Mouse (Mus musculus) right cerebral cortex, postnatal 25 days (tissue): ENCODE measurements at regions not wholly inside any gene's neighbourhood (a gene's known extent, or its start where the extent isn't known, plus 50 kb on each side); places are given as distances from the start of the nearest gene placed in this dataset.

Experiments used
- DNase-seq: peaks from one replicate; pipeline ENCODE4 v3.0.0; 2022

DNA sequence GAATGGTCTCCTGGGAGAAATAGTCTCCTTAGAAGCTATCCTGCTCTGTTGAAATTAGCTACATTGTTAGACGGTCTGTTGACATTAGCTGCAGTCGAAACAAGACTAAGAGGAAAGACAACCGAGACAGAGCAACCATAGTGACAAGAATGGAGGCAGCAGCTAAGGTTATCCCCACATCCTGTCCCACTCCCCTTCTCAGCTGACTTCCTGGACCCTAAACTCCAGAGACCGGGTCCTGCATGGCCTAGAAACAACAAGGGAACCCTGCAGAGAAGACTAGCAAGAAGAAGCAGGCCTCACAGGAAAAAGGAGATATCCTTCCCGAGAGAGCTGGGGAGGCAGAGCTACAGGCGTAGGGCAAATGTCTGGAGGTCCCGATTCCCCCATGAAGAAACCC lies 102.0 kb downstream of the Fam168b start:
- DNase-seq, result no peak

DNA sequence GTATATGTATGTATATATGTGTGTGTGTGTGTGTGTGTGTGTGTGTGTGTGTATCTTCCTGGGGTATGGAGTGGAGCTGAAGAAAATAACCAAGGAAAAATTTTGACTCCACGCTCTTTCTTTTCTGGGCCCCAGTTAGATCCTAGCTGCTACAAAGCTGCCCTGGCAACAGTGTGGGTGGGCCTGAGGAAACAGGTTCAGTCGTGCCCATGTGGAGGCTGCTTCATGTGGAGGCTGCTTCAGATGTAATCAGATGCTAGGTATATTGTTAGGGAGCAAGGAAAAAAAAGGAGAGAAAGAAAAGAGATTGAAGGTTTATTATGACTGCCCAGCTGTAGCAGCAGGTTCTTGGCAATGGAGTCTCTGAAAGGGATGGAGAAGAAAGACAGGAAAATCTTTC lies 100.6 kb downstream of the Fam168b start:
- no peak for DNase-seq

DNA sequence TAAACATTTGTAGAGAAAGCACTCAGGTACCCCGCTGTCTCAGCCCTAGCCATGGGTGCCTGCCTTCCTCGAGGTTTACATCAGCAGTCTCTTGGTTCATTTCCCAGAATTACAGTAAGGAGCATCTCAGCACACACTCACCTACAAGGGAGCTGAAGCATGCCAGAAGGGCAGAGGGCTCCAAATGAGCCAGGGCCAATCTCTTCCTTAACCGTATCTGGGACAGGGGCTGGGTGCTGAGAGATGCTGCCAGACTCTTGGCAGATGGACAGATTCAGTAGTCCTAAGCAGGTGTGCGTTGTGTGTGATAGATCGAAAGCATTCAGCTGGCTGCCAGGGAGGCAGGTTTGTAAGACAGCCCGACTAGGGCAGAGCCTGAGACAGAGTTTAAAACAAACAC lies 97.0 kb downstream of the Fam168b start:
- DNase-seq, result no peak

DNA sequence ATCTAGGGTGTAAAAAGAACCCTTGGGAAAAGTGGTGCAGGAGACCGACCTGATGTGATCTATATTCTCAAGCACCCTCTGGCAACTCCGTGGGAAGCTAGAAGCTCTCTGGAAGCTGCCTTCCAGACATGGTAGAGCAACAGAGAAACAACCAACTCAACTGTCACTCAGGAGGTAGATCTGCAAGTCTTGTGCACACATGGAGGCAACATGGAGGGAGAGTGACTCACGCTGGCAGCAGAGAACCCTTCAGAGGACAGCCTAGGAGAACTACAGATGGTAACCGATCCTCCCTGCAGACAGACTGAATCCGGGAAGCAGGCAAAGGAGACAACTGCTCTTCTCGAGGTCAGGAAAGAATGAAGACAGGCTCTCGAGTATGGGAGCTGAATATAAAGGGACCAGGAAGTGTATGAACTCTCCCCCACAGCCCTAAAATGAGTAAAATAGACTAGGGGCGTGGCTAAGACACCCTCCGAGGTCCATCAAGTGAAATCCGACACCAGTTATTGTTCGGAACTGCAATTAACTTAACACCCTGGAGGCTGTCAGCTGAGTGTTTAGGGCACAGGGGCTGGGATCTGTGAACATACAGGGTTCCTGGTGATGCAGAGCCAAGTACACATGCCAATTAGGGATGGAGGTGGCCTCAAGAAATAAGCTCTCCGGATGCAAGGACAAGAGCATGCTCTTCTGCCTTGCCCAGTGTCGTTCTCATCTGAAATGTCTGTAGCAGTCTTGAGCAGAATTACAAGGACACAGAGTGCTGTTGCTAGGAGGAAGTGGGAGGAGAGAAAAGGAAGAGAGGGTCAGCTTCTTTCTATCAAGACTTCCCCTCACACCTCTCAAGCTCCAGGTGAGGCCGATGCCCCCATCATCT lies 93.5 kb downstream of the Fam168b start:
- no peak for DNase-seq

DNA sequence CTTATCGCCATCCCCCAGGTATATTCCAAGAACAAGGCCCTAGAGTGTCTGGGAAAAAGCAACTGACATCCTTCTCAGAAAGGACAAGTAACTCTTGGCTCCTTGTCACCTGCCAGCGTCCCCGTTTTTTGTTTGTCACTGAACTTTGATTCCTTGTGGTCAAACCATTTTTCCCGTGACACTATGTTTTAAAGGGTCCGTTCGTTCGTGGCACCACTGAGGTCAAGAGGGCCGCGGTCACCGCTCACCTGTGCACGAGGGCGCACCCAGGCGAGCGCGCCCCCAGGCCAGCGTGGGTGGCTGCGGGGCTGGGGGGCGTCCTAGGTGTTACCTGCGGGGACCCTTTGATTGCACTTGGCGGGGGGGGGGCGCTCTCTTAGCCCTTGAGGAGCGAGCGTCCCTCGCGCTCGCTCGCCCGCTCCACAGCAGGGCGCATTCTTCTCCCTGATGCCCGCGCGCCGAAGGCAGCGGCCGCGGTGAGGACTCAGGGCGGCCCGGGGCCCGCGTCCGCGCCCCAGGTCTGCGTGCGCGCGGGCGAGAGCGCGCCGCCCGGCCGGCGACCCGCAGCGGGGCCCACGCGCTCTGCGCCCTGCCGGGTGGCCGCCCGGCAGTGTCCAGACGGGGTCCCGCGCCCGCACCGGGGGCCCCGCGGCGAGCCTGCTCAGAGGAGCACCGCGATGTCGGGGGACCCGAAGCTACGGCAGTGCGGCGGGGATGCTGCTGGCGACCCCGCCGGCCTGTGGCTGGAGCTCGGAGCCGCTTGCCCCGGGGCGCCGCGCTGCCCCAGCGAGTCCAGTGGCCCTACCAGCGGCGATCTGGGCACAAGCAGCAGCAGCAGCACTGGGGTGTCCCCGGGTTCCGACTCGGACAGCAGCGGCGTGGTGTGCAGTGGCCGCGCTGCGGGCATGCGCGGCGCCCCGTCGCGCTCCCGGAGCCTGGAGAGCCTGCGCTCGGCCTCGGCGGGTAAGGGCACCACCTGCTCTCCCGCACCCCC lies 92.5 kb downstream of the Fam168b start:
- DNase-seq, result peak; percentile 50

DNA sequence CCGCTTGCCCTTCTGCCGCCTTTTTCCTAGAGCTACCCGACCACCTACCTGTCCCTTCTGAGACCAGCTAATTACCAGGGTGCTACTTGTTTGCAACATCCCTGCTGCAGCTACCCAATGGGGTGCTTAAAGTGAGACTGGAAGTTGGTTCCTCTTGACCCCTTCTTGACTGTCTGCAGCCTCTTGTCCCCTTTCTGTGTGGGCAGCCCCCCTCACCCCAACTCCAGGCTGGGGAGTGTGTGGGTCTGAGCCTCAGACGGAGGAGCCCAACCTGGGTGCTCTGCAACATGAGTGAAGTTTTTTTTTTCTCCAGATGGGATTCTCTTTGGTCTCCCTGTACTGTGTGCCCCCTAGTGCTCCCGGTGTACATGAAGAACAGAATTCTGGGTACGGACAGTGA lies 91.7 kb downstream of the Fam168b start:
- no peak for DNase-seq

DNA sequence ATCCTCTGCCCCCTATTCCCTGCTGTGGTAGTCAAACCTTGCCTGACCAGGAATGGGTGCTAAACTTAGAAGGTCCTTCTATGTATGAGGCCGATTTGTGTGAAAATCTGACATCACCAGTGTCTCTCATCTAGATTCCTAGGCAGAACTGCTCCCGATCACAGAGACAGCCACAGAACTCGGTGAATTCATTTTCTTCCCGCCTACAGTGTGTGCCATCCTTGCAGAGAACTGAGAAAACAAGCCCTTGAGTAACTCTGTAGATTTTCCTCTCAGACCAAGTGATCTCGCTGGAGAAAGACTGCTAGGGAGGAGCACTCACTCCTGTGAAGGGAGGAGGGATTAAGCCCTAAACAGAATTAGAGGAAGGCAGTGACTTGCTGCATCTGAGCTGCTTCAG lies 89.3 kb downstream of the Fam168b start:
- DNase-seq, result peak; percentile 11

DNA sequence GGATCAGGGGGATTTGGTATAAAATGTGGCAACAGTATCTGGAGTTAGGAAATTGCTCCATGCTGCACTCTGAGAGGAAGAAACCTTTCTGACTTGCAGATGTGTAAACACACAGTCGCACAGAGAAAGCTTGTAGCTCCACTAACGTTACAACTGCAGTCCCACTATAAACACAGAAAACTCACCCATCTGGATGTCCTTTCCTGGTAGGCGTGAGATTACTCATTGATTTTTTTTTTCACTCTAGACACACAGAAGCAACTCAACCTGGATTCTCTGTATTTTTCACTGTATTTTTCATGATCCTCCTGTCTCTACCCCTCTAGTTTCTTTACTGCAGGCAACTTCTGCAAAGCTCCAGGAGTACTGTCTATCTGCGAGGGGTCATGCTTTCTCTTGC lies 82.3 kb downstream of the Fam168b start:
- DNase-seq, result no peak

DNA sequence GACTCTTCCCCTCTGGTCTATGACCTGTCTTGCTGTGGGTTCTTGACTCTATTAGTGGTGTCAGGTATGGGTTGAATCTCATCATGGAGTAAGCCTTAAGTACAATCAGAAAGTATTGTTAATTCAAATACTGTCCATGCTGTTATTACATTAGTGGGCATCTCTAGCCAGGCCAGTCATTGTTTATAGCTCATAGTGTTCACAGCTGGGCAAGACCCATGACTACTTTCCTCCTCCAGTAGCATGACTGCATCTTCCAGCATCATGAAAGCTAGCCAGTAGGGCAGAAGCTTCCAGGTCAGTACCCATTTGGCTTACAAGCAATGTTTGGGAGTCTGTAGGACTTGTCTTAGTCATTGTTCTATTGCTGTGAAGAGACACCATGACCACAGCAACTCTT lies 81.4 kb downstream of the Fam168b start:
- DNase-seq, result no peak

DNA sequence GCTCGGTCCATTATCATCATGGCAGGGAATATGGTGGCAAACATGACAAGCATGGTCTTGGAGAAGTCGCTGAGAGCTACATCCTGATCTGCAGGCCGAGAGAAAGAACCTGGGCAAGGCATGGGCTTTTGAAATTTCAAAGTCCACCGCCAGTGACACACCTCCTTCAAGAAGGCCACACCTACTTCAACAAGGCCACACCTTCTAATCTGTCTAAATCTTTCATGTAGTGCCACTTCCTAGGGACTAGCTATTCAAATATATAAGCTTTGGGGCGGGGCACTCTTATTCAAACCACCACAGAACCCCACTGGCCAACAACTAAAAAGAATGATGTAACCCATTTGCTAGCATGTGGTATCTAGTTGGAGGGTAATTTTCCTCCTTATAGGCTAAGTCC lies 81.0 kb downstream of the Fam168b start:
- no peak for DNase-seq
